Mouse (Mus musculus) olfactory bulb, adult 2 months (tissue): ENCODE measurements around the gene Kirrel3.

Experiments
- CTCF ChIP-seq: fragments of 200-500 bp; IDR thresholded peaks from 2 replicates; pipeline ENCODE4 v1.5.1; 2012; ENCODE audit warnings: low read depth, mild to moderate bottlenecking, low read length, moderate library complexity; ENCODE audit not compliant: insufficient read depth
- POLR2A ChIP-seq: fragments of 200-500 bp; IDR thresholded peaks from 2 replicates; pipeline ENCODE4 v1.6.1; 2012; ENCODE audit warnings: mild to moderate bottlenecking, low read depth, low read length, moderate library complexity; ENCODE audit not compliant: insufficient read depth

DNA sequence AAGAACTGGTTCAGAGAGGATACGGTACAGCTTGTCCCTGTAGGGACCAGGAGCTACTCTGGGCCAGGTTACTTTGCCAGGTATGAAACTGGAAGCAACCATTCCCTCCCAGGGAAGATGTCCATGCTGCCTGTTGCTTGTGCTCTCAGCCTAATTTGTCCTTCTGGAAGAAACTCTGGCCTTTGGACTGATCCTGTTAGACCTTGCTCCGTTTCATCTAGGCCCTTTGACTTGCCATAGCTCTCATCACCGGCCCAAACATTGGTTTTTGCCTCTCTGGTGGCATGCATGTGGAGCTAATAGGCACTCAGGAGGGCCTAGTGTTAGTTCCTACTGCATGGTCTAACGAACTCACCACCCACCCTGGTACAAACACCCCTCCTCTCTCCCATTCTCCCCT lies 88.2 kb downstream of the Kirrel3 start:
- no peak for TF ChIP-seq POLR2A
- no peak for TF ChIP-seq CTCF
